Mouse (Mus musculus): Measurements from ENCODE around the gene Cplane1. TPM values are rescaled to one million over a fixed set of nuclear protein-coding genes. Genes with fewer than 3 reads are reported as not detected.
"Not testable (repeated sequence)": the region's sequence is repeated elsewhere in the genome, so short reads cannot be mapped to it uniquely, and the experiment has no call there.

The Cplane1 gene
- polyA plus RNA-seq, 1 experiment from 2014 or later, result 6.9 TPM

- no peak overlapping the region for H3K4me3 ChIP-seq
- 93% methylated on average over 3 of the region's 3 CpGs for WGBS
- no peaks in the 10 kb centered on the region for H3K4me1 ChIP-seq
- H3K9me3 ChIP-seq, result no peaks in the 10 kb centered on the region
- H3K36me3 ChIP-seq, result peaks cover 66% of the 10 kb centered on the region
- H3K27ac ChIP-seq, result no peak overlapping the region
- no peak for DNase-seq (ENCODE audit: low spot score)
- H3K27me3 ChIP-seq (ENCODE audit: insufficient read depth, poor library complexity, severe bottlenecking), result no peaks in the 10 kb centered on the region
These were observed 98.3 kb downstream of the Cplane1 start for GRCm38 (mm10) chr15:8267211-8267610.

- Histone ChIP-seq H3K9me3 (no peaks in the 10 kb centered on the region), H3K27me3 (ENCODE audit: insufficient read depth, poor library complexity, severe bottlenecking) (no peaks in the 10 kb centered on the region), H3K36me3 (peaks cover 65% of the 10 kb centered on the region), H3K4me3 (no peak overlapping the region), H3K27ac (no peak overlapping the region), H3K4me1 (no peaks in the 10 kb centered on the region)
- DNase-seq (ENCODE audit: low spot score), result no peak
- 91% methylated on average over 8 of the region's 8 CpGs for WGBS
These were observed 99.3 kb downstream of the Cplane1 start for GRCm38 (mm10) chr15:8268231-8268630.

GRCm38 (mm10) chr15:8271952-8272351, 103.0 kb downstream of the Cplane1 start:
- WGBS, result 68% methylated on average over 8 of the region's 8 CpGs

GRCm38 (mm10) chr15:8277916-8278315, 109.0 kb downstream of the Cplane1 start:
- not testable (repeated sequence) for DNase-seq (ENCODE audit: low spot score); H3K4me3 ChIP-seq; H3K27me3 ChIP-seq (ENCODE audit: insufficient read depth, poor library complexity, severe bottlenecking); H3K27ac ChIP-seq; H3K4me1 ChIP-seq; H3K9me3 ChIP-seq
- 90% methylated on average over 4 of the region's 4 CpGs for WGBS
- peaks cover 13% of the 10 kb centered on the region for H3K36me3 ChIP-seq

More at GRCm38 (mm10) chr15:8271952-8272351, 103.0 kb downstream of the Cplane1 start:
- H3K4me3 ChIP-seq, result no peak overlapping the region
- no peak overlapping the region for H3K27ac ChIP-seq
- DNase-seq (ENCODE audit: low spot score), result no peak
- peaks cover 47% of the 10 kb centered on the region for H3K36me3 ChIP-seq
- no peaks in the 10 kb centered on the region for H3K27me3 ChIP-seq (ENCODE audit: insufficient read depth, poor library complexity, severe bottlenecking)
- no peaks in the 10 kb centered on the region for H3K9me3 ChIP-seq
- H3K4me1 ChIP-seq, result no peaks in the 10 kb centered on the region

GRCm38 (mm10) chr15:8279320-8279779, 110.4 kb downstream of the Cplane1 start:
- 42% methylated on average over 16 of the region's 17 CpGs for WGBS
- Histone ChIP-seq H3K4me1 (peaks cover 9% of the 10 kb centered on the region; the same call in 1 of the 2 replicates), H3K36me3 (peaks cover 5% of the 10 kb centered on the region; the same call in 1 of the 2 replicates), H3K27ac (peak overlapping the region; percentile 72; the same call in 1 of the 2 replicates), H3K4me3 (peak overlapping the region; percentile 55), H3K27me3 (ENCODE audit: insufficient read depth, poor library complexity, severe bottlenecking) (no peaks in the 10 kb centered on the region), H3K9me3 (no peaks in the 10 kb centered on the region)
- peak; percentile 77 for DNase-seq (ENCODE audit: low spot score)

GRCm38 (mm10) chr15:8279929-8280610, 111.2 kb downstream of the Cplane1 start:
- H3K36me3 ChIP-seq, result no peaks in the 10 kb centered on the region; the same call in 1 of the 2 replicates
- H3K4me3 ChIP-seq, result peak overlapping the region; percentile 55
- 70% methylated on average over 20 of the region's 20 CpGs for WGBS
- DNase-seq (ENCODE audit: low spot score), result no peak
- H3K4me1 ChIP-seq, result peaks cover 9% of the 10 kb centered on the region; the same call in 1 of the 2 replicates
- no peaks in the 10 kb centered on the region for H3K9me3 ChIP-seq
- H3K27ac ChIP-seq, result peak overlapping the region; percentile 72
- H3K27me3 ChIP-seq (ENCODE audit: insufficient read depth, poor library complexity, severe bottlenecking), result no peaks in the 10 kb centered on the region

GRCm38 (mm10) chr15:8281701-8282100, 112.8 kb downstream of the Cplane1 start:
- no peaks in the 10 kb centered on the region; the same call in 1 of the 2 replicates for H3K36me3 ChIP-seq
- no peak for DNase-seq (ENCODE audit: low spot score)
- no peaks in the 10 kb centered on the region for H3K27me3 ChIP-seq (ENCODE audit: insufficient read depth, poor library complexity, severe bottlenecking)
- no peaks in the 10 kb centered on the region for H3K9me3 ChIP-seq
- peaks cover 9% of the 10 kb centered on the region; the same call in 1 of the 2 replicates for H3K4me1 ChIP-seq
- H3K4me3 ChIP-seq, result no peak overlapping the region
- H3K27ac ChIP-seq, result no peak overlapping the region
- WGBS, result 82% methylated on average over 7 of the region's 7 CpGs

GRCm38 (mm10) chr15:8282155-8282554, 113.2 kb downstream of the Cplane1 start:
- H3K9me3 ChIP-seq, result no peaks in the 10 kb centered on the region
- no peaks in the 10 kb centered on the region for H3K27me3 ChIP-seq (ENCODE audit: insufficient read depth, poor library complexity, severe bottlenecking)
- H3K4me3 ChIP-seq, result no peak overlapping the region
- WGBS, result 88% methylated on average over 2 of the region's 2 CpGs
- H3K4me1 ChIP-seq, result peaks cover 9% of the 10 kb centered on the region; the same call in 1 of the 2 replicates
- H3K36me3 ChIP-seq, result no peaks in the 10 kb centered on the region; the same call in 1 of the 2 replicates
- H3K27ac ChIP-seq, result no peak overlapping the region
- no peak for DNase-seq (ENCODE audit: low spot score)

GRCm38 (mm10) chr15:8291251-8291650, 122.3 kb downstream of the Cplane1 start:
- no peak overlapping the region for H3K27ac ChIP-seq
- H3K4me3 ChIP-seq, result no peak overlapping the region
- H3K27me3 ChIP-seq (ENCODE audit: insufficient read depth, poor library complexity, severe bottlenecking), result no peaks in the 10 kb centered on the region
- no peaks in the 10 kb centered on the region for H3K4me1 ChIP-seq
- no peaks in the 10 kb centered on the region for H3K9me3 ChIP-seq
- no peak for DNase-seq (ENCODE audit: low spot score)
- H3K36me3 ChIP-seq, result peaks cover 53% of the 10 kb centered on the region
- WGBS, result 90% methylated on average over 14 of the region's 14 CpGs

- Histone ChIP-seq H3K9me3 (no peaks in the 10 kb centered on the region), H3K27me3 (ENCODE audit: insufficient read depth, poor library complexity, severe bottlenecking) (no peaks in the 10 kb centered on the region), H3K4me3 (no peak overlapping the region), H3K27ac (no peak overlapping the region), H3K4me1 (no peaks in the 10 kb centered on the region), H3K36me3 (peaks cover 77% of the 10 kb centered on the region)
- 89% methylated on average over 6 of the region's 6 CpGs for WGBS
- DNase-seq (ENCODE audit: low spot score), result no peak
These were observed 125.2 kb downstream of the Cplane1 start for GRCm38 (mm10) chr15:8294150-8294549.

GRCm38 (mm10) chr15:8302944-8303343, 134.0 kb downstream of the Cplane1 start:
- 90% methylated on average over 10 of the region's 10 CpGs for WGBS
- no peak overlapping the region for H3K4me3 ChIP-seq
- no peaks in the 10 kb centered on the region for H3K4me1 ChIP-seq
- peaks cover 87% of the 10 kb centered on the region for H3K36me3 ChIP-seq
- no peaks in the 10 kb centered on the region for H3K9me3 ChIP-seq
- H3K27ac ChIP-seq, result no peak overlapping the region
- H3K27me3 ChIP-seq (ENCODE audit: insufficient read depth, poor library complexity, severe bottlenecking), result no peaks in the 10 kb centered on the region
- DNase-seq (ENCODE audit: low spot score), result no peak

GRCm38 (mm10) chr15:8305474-8305873, 136.6 kb downstream of the Cplane1 start:
- 95% methylated on average over 1 of the region's 1 CpGs for WGBS
- no peak overlapping the region for H3K27ac ChIP-seq
- H3K4me1 ChIP-seq, result no peaks in the 10 kb centered on the region
- no peak for DNase-seq (ENCODE audit: low spot score)
- H3K27me3 ChIP-seq (ENCODE audit: insufficient read depth, poor library complexity, severe bottlenecking), result no peaks in the 10 kb centered on the region
- H3K9me3 ChIP-seq, result no peaks in the 10 kb centered on the region
- H3K4me3 ChIP-seq, result no peak overlapping the region
- H3K36me3 ChIP-seq, result peaks cover 72% of the 10 kb centered on the region

- no peak for DNase-seq (ENCODE audit: low spot score)
- Histone ChIP-seq H3K4me3 (no peak overlapping the region), H3K4me1 (no peaks in the 10 kb centered on the region), H3K27ac (no peak overlapping the region), H3K9me3 (no peaks in the 10 kb centered on the region), H3K36me3 (peaks cover 62% of the 10 kb centered on the region), H3K27me3 (ENCODE audit: insufficient read depth, poor library complexity, severe bottlenecking) (no peaks in the 10 kb centered on the region)
- WGBS, result 89% methylated on average over 4 of the region's 4 CpGs
These were observed 148.5 kb downstream of the Cplane1 start for GRCm38 (mm10) chr15:8317381-8317780.
